Mouse (Mus musculus): ENCODE data around the gene Ccer2.

The Ccer2 gene

DNA sequence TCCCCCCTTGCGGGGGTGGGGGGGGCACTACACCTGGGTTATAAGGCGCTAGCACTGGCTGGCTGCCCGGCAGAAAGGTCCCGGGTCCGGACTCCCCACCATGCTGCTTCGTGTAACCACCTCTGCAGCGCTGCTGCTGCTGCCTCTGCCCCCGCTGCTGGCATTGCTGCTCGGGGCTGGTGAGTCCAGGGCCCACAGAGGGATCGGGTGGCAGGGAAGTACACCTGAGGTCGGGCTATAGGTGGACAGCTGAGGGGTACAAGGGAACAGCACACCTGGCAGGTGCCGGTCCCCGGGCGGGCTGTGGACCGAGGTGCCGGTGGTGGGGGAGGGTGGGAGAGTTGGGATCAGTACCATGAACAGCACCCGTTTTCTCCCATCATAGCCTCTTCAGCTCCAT lies at the start of gene Ccer2:
Gene Ccer2 (plus strand): TSS at position 96 of the 400 bp plus-strand sequence.
- no peak for DNase-seq

DNA sequence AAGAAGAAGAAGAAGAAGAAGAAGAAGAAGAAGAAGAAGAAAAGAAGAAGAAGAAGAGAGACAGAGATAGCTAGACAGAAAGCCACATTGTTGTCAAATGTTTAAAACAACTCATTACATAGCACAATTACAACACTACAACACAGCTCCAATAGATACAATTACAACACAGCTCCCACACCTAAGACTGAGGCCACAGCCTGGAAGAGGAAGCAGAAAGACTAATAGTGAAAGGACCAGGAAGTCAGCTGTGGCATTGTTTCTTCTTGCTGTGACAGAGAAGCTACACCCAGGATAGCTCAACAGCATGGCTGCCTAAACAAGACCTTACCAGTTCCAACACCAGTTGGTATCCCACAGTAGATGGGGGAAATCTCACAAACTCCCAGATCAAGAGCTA lies 46.5 kb upstream of the Ccer2 start:
- no peak for DNase-seq

DNA sequence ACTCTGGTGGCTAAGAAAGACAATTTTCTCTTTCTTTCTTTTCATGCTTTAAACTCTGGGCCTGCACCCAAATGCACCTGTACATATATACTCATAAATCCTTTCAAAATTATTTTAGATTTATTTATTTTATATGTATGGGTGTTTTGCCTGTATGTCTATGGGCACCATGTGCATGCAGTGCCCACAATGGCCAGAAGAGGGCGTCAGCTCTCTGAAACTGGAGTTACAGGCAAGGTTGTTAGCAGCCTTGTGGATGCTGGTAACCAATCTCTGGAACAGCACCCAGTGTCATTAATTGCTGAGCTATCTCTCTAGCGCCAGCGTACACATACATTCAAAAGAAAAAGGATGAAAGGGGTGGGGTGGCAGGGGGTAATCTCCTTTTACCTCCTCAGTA lies 45.0 kb upstream of the Ccer2 start:
- DNase-seq, result no peak

DNA sequence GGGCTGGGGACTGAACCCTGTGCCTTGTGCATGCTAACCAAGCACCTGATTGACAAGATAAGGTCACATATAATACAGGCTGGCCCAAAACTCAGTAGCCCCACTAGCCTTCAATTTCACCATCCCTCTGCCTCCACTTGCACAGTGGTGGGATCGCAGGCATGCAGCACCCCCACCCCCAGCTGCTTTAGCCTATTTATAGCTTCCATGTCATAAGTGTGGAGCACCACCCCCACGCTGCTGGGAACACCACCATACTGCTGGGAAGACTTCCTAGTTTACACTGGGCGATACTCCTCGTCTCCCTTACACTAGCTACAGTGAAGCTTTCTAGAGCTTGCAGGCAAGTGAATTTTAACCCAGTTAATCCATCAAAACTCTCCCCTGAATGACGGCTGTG lies 41.3 kb upstream of the Ccer2 start:
- DNase-seq, result no peak

DNA sequence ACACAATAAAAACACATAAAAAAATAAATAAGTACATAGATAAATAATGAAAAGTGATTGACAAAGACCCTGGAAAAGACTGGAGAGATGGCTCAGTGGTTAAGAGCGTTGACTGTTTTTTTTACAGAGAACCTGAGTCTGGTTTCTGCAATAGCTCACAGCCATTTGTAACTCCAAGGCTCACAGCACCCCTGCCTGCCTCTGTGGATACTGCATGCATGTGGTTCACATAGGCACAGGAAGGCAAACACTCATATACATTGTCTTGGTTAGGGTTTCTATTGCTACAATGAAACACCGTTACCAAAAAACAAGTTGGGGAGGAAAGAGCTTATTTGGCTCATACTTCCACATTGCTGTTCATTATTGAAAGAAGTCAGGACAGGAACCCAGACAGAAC lies 40.4 kb upstream of the Ccer2 start:
- DNase-seq, result no peak

DNA sequence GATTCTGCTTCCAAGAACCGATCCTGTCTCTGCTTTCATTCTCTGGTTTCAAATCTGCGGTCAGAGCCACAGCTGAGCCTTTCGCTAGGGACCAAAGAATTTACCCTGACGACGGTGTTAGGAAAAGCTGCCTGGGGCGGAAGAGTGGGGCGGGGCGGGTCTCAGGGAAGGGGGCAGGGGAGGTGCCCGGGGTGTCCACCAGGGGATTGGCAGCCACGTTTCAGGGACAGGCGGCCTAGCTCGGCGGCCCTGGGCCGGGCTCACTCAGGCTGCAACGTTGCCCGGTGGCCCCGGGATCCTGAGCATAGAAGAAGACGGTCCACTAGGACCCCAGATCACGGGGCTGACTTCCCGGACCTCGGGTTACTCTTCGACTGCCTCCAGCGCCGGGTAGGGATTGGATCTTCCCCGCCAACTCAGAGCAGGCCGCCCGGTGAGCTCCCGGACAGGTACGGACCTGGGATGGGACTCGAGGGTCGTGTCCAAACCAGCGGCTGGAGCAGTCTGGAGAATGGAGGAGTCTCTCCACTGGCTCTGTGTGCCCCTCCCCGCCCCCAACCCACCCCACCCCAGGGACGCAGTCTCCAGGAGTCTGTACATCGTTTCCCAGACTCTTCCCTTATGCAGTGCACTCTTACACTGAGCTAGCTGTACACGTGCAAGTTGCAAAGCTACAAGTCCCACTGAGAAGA lies 39.2 kb upstream of the Ccer2 start, which contains the start of gene Fbxo17:
Gene Fbxo17 (plus strand): TSS at position 215 of the 692 bp plus-strand sequence.
- DNase-seq, result peak; percentile 55

DNA sequence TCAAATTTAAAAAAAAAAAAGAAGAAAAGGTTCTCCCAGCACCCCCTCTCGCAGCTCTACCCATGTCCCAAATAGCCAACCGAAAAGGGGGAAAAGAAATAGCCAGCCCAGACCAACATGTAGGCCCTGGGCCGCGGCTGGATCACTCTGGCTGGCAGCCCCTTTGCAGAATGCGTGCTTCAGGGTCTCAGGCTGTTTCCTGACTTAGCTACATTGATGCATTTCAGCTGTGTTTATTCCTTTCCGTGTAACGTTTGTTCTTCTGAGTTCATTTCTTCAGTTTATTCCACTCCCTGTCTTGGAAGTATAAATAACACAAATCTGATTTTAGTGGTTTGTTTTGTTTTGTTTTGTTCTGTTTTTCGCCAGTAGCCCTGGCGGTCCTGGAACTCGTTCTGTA lies 38.2 kb upstream of the Ccer2 start:
- no peak for DNase-seq

DNA sequence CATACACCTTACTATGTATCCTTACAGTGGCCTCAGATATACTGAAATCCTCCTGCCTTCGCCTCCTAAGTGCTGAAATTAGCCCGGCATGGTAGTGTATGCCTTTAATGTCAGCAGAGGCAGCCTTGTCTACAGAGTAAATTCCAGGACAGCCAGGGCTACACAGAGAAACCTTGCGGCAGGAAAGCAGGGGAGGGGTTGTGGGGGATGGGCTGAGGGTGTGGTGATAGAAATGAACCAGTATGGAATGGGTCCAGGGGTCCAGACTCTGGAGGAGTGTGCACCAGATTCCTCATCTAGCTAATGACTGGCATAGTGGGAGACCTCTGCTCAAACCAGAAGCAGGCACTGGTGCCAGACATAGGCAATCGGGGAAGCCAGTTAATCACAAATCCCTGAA lies 36.8 kb upstream of the Ccer2 start:
- no peak for DNase-seq

DNA sequence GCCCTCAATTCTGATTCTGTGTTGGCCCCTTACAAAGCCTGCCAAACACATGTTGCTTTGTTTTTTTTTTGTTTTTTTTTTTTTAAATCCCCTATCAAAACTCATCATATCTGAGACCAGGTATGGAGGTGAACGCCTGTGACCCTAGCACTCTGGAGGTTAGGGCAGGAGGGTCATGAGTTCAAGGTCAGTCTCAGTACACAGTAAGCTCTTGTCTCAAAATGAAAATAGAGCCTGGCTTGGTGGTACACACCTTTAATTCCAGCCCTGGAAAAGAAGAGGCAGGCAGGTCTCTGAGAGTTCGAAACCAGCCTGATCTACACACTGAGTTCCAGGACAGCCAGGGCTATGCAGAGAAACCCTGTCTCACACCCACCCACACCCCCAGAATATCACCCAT lies 36.3 kb upstream of the Ccer2 start:
- DNase-seq, result no peak

DNA sequence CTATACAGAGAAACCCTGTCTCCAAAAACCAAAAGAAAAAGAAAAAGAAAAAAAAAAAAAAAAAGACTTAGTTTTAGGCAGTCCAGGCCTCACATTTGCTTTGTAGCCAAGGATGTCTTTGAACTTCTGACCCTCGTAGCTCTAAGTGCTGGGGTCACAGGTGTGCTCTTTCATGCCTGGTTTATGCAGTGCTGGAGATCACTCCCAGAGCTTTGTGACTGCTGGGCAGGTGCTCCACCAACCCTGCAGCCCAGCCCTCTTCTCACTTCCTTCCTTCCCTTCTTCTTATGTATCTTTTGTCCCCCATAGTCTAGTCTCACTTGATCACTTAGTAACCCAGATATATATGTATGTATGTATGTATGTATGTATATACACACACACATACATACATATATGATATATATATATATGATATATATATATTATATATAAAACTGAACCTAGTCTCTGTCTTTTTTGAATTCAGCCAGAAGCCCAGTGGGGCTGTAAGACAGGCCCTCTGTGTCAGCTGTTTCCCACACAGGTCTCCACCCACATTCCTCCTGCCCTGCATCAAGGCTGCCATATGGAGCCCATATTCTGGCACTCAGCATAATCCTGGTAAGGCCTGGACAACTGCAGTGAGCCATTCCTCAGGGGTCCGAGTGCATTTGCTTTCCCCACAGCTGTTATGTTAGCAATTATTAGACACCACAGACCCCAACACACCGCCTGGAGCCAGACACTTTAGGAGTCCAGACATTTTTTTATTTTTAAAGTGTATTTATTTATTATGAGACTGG lies 35.0 kb upstream of the Ccer2 start:
- DNase-seq, result no peak

DNA sequence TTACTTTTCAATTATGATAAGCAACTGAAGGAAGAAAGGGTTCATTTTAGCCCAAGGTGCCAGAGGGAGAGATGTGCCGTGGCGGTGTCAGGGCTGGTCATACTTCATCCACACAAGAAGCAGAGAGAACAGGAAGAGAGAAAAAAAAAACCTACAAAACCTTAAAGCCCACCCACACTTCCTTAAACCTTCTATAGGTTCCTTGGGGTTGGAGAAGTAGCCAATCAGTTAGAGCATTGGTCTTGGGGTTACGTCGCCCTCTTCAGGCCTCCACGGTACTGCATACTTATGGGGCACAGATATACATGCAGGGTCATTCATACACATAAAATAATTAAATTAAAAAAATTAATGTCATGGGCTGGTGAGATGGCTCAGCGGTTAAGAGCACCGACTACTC lies 33.9 kb upstream of the Ccer2 start:
- no peak for DNase-seq

DNA sequence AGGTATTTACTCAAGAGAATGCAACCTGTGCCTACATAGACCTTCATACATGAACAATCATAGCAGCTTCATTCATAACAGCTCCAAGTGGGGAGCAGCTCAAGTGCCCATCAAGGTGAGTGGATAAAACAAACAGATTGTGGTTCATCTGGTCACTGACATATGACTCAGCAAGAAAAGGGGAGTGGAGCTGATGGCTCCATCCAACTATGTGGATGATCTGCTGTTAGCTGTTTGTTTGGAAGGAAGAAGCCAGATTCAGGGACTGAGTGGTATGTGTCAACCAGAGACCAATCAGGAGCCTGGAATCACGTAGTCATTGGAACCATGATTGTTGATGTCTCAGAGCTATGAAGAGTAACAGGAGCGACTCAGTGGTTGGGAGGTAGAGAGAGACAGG lies 31.4 kb upstream of the Ccer2 start:
- DNase-seq, result no peak

DNA sequence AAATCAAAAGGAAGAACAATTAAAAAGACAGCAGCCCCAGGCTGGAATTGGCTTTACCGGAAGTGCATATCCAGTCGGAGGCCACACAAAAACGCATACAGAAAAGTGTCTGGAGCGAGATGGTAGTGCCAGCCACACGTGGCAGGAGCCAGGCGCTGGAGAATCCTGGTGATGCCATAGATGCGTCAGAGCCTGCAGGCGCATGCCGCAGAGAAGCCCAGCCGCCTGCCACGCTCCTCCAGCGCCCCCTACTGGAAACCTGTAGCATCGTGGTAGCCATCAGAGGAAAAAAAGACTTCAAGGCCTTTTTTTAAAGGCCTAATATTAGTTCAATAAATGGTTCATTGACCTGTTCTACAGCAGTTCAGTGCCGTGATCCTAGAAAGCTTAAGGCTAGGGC lies 29.4 kb upstream of the Ccer2 start:
- peak; percentile 82 for DNase-seq

DNA sequence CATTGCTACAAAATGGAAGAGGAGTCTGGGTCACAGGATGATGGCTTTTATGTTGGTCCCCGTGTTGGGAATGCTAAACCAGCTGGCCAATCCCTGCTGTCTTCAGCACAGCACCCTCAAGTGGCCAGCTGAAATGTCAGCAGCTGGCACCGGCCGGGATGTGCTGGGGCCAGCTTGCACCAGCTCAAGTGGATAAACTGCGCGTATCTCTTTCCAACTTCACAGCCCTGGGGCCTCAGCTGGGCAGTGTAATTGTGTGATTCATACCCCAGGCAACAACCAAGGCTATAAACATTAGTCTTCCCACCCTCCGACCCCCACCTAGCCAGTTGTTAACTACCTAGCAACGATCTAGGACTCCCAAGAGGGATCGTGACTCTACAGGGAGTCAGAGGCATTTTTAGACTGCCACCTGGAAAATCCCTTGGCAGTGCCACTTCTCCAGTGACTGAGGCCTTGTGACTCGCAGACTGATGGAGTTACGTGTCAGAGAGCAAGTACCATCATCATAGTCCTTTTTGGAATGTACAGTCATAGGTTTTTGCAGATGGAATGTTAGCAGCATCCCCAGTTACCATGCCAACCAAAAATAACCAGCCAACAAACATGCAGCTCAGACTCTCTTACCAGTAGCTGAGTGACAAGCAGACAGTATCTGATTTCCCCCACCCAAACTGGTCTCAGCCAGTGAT lies 28.2 kb upstream of the Ccer2 start:
- DNase-seq, result no peak

DNA sequence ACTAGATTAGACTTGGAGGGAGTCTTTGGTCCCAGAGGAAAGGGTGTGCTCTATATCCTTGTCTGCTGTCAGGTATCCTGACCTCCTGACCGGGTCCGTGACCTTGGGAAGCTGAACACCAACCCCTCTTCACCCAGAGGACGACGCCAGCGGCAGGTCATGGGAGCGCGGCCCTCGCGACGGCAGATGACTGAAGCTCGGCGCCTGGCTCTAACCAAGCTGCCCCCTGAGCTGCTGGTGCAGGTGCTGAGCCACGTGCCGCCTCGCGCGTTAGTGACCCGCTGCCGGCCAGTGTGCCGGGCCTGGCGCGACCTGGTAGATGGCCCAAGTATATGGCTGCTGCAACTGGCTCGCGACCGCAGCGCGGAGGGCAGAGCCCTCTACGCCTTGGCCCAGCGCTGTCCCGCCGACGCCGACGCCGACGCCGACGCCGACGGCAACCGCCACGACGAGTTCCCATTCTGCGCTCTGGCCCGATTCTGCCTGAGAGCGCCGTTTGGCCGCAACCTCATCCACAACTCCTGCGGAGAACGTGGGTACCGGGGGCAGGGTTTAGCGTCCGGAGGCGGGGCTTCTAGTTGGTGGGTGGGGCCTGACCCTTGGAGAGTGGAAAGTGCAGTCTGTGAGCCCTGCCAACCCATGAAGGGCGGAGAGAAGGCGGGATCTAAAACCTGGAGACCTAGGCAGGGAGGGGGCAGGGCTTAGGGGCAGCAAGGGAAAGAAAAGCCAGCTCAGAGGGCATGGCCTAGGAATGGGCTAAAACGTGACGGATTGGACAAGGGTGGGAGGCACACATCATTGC lies 23.4 kb upstream of the Ccer2 start:
- peak; percentile 82 for DNase-seq

DNA sequence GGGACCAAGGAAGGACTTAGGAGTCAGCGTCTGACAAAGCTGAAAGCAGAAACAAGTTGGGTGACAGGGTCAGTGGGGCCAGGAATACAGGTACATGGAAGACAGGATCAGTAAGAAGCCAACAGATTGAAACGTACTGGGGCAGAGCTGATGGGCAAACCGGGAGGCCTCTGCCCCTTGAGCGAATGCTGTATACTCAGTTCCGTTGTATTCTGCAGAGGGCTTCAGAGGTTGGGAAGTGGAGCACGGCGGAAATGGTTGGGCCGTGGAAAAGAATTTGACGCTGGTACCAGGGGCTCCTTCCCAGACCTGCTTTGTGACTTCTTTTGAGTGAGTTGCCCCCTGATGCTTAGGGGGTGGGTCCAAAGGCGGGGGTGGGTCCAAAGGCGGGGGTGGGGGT lies 22.8 kb upstream of the Ccer2 start:
- DNase-seq, result no peak

DNA sequence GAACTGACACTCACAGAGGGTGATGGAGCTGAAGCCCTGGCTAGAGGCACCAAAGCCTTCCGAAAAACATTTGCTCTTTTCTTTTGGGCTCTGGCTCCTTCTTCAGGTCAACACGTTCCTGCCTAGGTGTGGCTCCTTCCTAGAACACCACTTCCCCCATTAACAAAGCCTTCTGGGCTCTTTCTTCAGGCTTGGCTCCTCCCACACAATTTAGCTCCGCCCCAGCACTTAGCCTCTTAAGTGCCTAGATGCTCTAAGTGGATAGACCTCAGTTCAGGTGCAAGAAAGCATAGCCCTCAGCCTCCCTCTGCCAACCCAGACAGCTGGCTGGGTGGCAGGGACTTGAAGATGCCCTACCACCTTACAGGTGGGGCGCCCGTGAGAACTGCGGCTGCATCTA lies 20.3 kb upstream of the Ccer2 start:
- no peak for DNase-seq

DNA sequence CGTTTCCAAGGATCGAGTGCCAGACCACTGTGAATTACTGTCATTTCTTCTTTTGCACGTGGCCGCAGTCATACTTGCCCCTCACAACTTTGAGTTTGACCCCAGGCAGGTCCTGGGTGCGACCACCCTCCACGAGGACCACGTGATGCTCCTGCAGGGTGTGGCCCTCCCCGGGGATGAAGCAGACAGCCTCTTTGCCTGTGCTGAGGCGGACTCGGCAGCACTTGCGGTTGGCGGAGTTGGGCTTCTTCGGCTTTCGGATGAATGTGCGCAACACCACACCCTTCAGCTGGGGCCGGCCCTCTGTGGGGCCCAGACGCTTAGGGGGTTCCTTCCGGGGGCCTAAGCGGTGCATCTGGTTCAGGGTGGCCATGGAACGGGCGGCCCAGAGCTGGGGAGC lies 16.1 kb upstream of the Ccer2 start:
- DNase-seq, result peak; percentile 53

DNA sequence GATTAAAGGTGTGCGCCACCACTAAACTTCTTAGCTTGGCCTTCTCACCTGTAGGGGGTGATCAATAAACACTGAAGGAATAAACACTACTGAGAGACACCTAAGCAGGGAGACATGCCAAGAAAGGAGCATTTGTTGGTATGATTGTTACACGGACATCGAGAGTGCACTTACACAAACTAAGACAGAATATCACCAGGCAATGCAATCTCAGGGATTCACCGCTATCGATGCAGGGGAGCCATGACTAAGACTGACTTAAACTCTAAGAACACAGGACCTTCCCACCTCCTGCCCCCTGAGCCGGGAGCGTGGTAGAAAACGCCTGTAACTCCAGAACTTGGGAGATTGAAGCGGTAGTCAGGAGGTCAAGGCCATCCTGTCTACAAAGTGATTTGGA lies 15.0 kb upstream of the Ccer2 start:
- no peak for DNase-seq

DNA sequence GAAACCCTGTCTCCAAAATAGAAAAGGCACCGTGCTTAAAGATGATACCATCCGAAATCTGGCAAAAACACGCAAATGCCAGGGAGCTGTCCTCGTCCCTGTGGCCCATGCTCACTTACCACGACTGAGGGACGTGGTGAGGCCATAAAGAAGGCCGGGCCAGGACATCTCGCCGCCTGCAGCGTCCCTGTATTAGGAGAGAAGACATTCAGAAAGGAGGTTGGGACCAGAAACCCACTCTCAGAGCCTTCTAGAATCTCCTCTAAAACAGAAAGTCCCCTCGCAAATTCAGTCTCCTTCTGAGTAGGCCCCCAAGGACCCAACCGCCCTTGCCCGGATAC lies 14.6 kb upstream of the Ccer2 start:
- DNase-seq, result no peak

DNA sequence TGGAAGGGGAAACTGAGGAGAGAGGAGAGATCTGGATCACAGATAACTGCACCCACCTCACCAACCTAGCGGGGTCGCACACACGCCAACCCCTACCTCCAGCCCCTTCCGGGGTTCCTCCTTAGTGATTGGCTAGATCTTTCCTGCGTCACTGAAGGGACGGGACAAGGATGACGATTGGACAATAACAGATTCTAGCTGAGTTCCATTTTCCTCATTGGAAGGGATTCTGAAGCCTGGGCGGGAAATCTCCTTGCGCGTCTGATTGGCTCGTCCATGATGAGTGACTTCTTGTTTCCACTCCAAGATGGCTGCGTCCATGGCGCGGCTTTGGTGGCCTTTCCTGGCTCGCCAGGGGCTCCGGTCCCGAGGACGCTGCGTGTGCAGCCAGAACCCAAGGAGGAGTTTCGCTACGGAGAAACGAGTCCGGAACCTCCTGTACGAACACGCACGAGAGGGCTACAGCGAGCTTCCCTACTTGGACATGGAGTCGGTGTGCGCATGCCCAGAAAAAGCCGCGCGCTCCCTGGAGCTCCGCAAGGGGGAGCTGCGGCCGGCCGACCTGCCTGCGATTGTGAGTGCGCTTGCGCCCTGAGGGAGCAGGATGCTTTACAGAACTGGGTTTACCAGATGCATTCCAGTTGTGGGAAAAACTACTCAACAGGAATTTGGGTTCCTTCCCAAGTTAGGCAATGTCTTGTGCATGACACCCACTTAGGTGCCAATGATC lies 14.1 kb upstream of the Ccer2 start, which contains the start of the genes Mrps12 and Sars2:
Gene Mrps12 (minus strand): TSS at position 112 of the 730 bp plus-strand sequence.
Gene Sars2 (plus strand): TSS at position 284 of the 730 bp plus-strand sequence.
- DNase-seq, result peak; percentile 97

DNA sequence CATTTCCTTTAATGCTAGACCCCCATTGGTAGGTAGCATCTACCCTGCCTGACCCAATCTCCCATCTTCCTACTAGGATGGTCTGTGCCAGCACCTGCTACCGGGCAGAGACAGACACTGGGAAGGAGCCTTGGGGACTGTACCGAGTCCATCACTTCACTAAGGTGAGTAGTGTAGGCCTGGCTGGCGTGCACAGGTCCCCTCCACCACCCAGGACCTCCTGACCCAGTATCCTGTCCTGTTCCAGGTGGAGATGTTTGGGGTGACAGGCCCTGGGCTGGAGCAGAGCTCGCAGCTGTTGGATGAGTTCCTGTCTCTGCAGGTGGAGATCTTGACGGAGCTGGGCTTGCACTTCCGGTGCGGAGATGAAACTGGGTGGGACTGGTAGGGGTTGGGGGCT lies 6.0 kb upstream of the Ccer2 start:
- no peak for DNase-seq

Measured in cerebellum, adult 9-11 months (tissue).